Comparison of ENCODE assay signal across 12 mouse cellular contexts in the genomic region with DNA sequence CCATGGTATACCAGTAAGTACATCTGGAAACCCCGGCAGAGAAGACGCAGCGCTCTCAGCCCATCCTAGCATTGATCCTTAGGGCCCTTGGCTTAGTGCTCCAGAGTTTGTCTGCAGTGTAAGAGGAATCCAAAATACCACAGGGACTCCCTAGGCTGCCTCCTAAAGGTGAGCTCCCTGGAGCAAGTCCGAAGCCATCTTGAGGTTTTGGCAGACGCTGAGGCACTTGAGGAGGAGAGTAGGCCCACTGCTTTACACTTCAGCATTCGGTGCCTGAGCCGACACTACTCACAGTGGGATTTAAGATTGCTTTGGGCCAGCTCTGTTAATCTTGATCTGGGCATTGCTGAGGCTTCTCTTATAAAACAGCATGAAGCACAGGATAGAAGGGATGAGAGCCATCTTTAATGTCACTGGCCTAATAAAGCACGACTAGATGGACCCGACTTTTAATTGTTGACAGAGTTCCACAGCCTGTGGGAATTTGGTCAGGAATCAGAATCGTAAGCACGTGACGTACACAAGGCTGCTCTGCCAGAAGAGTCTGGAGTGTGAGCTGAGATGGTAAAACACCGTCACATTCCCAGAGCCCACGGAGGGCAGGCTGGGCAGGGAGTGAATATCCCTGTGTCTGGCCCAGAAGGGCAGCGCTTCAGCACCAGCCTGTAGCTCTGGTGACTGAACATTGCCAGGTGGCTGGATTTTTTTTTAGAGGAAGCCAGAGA.
"Had no signal": no experiment of that assay in that cellular context is flagged by ENCODE, and none has a peak within 500 bp of the region (broad histone marks: within the 10 kb centered on the region; RNA-seq: fewer than 3 reads in every experiment).

No protein-coding gene starts in this region.

- DNase-seq: kidney, adult 8-10 months; kidney, postnatal 25 days; layer of hippocampus, adult 9-11 months; midbrain, embryonic 14.5 days; right cerebral cortex, postnatal 4 days; spleen, adult 18-20 months; thymus, adult 18-20 months; thymus, postnatal 14 days had no signal

- H3K4me1 ChIP-seq: limb, embryonic 10.5 days; lung, embryonic 15.5 days; neural tube, embryonic 12.5 days had no signal

- H3K4me3 ChIP-seq: limb, embryonic 10.5 days; liver, embryonic 15.5 days; lung, embryonic 15.5 days; neural tube, embryonic 12.5 days had no signal
